Mouse (Mus musculus) cerebellum, adult 2 months (tissue): ENCODE data around the gene 2310034G01Rik. TPM values are rescaled to one million over a fixed set of nuclear protein-coding genes. Genes with fewer than 3 reads are reported as not detected.

Source experiments
- DNase-seq, 2 experiments: peaks; one replicate each; pipeline ENCODE4 v3.0.0; 2021
- H3K27ac ChIP-seq: fragments of 200-500 bp; 2 replicates; pipeline ENCODE4 v1.5.1; 2012; ENCODE audit warnings: low read length, control low read depth, inconsistent platforms; ENCODE audit not compliant: insufficient read depth
- H3K27me3 ChIP-seq: fragments of 200-500 bp; 2 replicates; pipeline ENCODE4 v1.6.1; 2012; ENCODE audit warnings: inconsistent platforms, mild to moderate bottlenecking, low read length, moderate library complexity; ENCODE audit not compliant: control insufficient read depth, insufficient read depth
- H3K4me1 ChIP-seq: fragments of 200-500 bp; 2 replicates; pipeline ENCODE4 v1.6.1; 2011; ENCODE audit warnings: low read length; ENCODE audit not compliant: control insufficient read depth, insufficient read depth
- H3K4me3 ChIP-seq: fragments of 200-500 bp; replicated peaks from 2 replicates; pipeline ENCODE3; 2011; ENCODE audit warnings: mild to moderate bottlenecking, low read depth, low read length, control low read depth; ENCODE audit not compliant: insufficient read depth
- CTCF ChIP-seq: fragments of 200-500 bp; IDR thresholded peaks from 2 replicates; pipeline ENCODE4 v1.5.1; 2011; ENCODE audit warnings: low read depth, mild to moderate bottlenecking, control low read depth, low read length, moderate library complexity, borderline replicate concordance; ENCODE audit not compliant: insufficient read depth
- POLR2A ChIP-seq: fragments of 200-500 bp; IDR thresholded peaks from 2 replicates; pipeline ENCODE4 v1.6.1; 2011; ENCODE audit warnings: low read length, control low read depth, borderline replicate concordance; ENCODE audit not compliant: insufficient read depth
- WGBS: fragments of 180-500 bp; shearing (Covaris S2); methylation state at CpG from one replicate; pipeline ENCODE4 v1.1.7; 2018; 5-methylcytosine and 5-hydroxymethylcytosine counted together
- polyA plus RNA-seq: library from polyadenylated mRNA; depleted of rRNA; stranded (reverse); fragments of >200 nt; gene quantifications from 2 replicates; pipeline ENCODE4 v1.2.3, GENCODE M21; 2012

2310034G01Rik gene
- polyA plus RNA-seq, 1 experiment = 1.7 TPM

DNA sequence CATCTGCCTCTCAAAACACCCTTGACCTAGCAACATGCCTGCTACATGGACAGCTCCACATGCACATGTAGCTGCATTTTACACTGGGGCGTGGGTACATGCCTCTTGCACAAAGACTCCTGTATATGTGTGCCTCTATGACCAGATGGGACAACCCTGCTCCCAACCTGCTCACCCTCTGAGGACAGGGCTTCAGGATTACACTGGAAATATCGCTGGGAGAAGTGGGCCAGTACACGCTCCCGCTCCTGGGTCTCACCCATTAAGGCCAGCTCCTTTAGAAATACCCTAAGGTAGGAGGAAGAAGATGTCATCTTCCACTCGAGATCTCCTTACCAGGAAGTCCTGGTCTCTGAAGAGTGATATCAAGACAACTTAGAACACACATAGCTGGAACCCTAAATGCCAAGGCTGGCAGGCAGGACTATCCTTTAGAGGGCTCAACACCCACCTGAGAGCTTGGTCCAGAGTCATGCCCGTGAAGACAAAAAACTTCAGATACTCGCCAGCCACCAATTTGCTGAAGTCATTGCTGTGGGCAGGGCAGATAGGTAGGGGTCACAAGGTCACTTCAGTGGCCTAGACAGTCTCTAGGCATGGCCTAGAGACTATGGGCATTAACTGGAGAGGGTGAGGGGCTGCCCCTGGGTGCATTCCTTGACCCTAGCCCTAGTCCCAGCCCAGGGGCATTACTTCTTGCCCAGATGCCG, 29.9 kb downstream of the 2310034G01Rik start:
- TF ChIP-seq CTCF = no peak
- TF ChIP-seq POLR2A = no peak
- H3K27me3 ChIP-seq = no peaks in the 10 kb centered on the region
- 82% methylated on average over 8 of the region's 8 CpGs for WGBS
- peaks cover 61% of the 10 kb centered on the region for H3K4me1 ChIP-seq
- peak overlapping the region; percentile 73 for H3K27ac ChIP-seq
- DNase-seq = peak; percentile 29 to 36
- no peak overlapping the region for H3K4me3 ChIP-seq

DNA sequence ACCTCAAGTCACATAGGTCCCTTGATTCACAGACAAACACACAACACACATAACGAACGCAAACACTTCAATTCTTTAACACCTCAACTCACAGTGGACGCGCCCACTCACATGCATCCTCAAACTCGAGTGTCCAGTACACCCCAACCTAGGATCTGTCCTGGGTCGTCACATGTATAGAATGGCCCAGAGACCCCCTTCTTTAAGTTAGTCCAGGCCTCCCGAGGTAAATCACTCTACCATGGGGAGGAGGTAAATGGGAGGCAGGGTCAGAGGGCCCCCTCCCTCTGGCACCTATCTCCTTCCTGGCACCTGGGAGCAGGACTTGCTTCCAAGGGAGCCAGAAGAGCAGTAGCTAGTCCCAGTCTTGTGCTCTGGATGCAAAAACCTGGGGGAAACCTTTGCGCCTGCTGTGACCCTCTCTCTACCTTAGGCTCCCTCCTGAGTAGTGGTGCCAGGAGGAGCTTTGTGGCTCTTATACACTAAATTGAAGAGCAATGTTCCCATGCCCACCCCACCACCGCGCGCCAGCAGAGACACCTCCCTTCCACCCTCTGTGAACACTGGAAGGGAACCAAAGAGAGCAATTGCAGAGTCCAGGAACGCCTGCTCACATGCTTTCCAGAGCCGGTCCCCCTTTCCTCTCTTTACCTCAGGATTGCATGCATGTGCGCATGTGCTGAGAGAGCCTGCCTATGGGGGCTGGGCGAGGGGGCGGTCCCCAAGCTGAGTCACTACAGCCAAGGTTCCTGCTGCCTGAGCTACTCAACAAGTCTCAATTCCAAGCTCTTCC, 31.3 kb downstream of the 2310034G01Rik start:
- peak; percentile 67 to 77 for DNase-seq
- H3K4me1 ChIP-seq = peaks cover 54% of the 10 kb centered on the region
- TF ChIP-seq POLR2A (no peak), CTCF (no peak)
- no peak overlapping the region for H3K27ac ChIP-seq
- 24% methylated on average over 16 of the region's 16 CpGs for WGBS
- no peaks in the 10 kb centered on the region for H3K27me3 ChIP-seq
- H3K4me3 ChIP-seq = peak overlapping the region; percentile 15

DNA sequence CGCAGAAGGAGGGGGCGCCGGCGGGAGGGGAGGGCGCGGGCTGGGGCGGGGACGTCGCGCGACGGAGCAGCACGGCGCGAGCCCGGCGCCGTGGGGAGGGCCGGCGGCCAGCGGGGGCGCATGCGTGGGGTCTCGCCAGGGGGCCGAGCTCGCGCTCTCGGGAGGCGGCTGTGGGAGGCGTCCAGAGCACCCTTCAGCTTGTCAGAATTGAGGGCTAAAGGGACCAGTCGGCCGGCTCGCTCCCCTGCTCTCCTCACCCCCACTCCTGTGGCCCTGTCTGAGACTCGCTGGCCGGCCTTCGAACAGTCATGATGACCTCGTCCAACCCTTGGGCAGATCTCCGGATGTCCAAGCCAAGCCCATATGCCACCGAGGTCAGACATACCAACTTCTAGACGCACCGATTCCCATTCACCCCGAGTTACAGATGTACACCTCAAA, 32.1 kb downstream of the 2310034G01Rik start:
- TF ChIP-seq CTCF (no peak), POLR2A (no peak)
- H3K4me1 ChIP-seq = peaks cover 51% of the 10 kb centered on the region
- no peaks in the 10 kb centered on the region for H3K27me3 ChIP-seq
- no peak overlapping the region; the same call in 1 of the 2 replicates for H3K27ac ChIP-seq
- peak overlapping the region; percentile 15 for H3K4me3 ChIP-seq
- WGBS = 1% methylated on average over 34 of the region's 42 CpGs
- peak; percentile 50 to 53 for DNase-seq

DNA sequence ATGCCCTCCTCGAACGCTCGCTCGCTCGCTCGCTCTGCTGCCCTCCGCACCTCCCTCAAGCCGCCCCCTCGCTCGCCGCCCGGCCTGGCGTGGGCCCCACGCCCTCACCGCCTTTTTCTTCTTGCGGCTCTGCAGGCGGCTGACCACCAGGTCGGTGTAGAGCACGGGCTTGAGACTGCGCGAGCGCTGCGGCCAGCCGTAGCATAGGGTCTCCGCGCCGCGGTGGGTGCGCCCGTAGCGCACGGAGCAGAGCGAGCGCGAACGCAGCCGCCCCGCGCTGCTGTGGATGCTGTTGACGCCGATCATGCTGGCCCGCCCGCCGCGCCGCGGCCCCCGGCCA, 32.6 kb downstream of the 2310034G01Rik start:
- Histone ChIP-seq H3K4me1 (peaks cover 45% of the 10 kb centered on the region), H3K27me3 (no peaks in the 10 kb centered on the region), H3K27ac (peak overlapping the region; percentile 8; the same call in 1 of the 2 replicates), H3K4me3 (peak overlapping the region; percentile 60)
- DNase-seq = peak; percentile 14 to 35
- TF ChIP-seq POLR2A (no peak), CTCF (no peak)
- under 1% methylated on average over 48 of the region's 48 CpGs for WGBS

DNA sequence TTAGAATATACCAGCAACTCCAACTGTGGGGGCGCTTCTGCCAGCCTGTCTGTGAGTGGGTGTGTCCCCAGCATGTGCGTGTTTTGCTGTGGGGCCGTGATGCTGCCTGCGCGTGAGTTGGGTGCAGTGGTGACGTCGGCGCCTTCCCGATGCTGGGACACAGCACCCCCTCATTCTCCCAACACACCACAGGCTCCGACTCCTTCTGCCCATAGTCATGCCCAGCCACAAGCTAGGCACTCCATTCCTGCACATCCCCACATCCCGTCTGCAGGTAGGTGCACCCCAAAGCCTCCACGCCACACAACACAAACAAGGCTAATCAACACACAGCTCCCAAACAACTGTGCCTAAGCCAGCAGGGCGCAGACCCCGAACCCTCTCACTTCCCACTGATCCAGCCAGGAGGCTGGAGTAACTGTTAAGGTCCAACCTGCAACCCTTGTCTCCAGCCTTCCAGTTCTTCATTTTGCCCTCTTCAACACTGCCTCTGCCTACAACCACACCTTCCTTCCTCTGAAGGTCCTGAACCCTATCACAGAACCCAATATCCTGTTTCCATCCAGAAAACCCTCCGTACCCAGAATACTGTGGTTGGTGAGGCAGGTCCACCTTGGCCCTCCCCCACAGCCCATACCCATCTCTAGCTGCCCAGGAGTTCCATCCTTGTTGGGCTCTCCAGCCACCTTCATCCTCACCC, 33.1 kb downstream of the 2310034G01Rik start:
- H3K27me3 ChIP-seq = no peaks in the 10 kb centered on the region
- H3K4me1 ChIP-seq = peaks cover 40% of the 10 kb centered on the region

DNA sequence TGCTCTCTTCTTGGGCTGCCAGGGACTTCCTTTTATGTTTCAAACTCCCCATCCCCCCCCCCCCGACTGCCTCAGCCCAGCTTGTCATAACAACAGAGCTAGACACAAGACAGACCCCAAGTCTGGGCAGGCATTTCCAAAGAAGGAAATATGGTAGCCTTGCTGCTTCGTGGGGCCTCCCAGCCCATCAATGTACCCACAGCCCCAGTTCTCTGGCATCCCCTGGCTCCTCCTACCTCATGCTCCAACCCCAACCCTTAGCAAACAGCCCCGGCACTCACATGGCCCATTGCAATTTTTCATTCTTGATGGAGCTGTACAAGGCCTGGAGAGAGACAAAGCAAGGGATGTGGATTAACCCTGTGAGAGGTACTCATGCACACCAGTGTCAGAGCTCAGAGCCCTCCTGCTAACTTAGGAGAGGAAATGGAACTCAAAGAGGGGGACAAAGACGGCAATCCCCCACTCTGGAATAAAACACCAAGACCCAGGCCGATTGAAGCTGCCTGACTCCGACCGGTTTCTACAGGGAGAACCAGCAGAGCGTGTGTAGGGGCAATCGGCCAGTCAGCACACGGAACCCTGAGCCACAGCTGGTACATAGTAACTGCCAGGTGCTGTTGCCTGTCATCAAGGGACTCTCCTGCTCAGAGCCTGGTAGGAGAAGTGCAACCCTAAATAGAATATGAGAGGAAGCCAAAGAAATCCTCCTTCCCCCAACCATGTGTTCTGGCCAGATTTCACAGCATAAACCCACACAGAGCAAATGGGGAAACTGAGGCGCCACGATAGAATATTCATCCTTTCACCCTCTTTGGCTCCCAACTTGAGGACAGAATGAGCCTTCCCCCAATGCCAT, 34.1 kb downstream of the 2310034G01Rik start:
- Histone ChIP-seq H3K27ac (no peak overlapping the region), H3K4me1 (peaks cover 32% of the 10 kb centered on the region), H3K27me3 (no peaks in the 10 kb centered on the region), H3K4me3 (no peak overlapping the region)
- 51% methylated on average over 12 of the region's 12 CpGs for WGBS
- TF ChIP-seq CTCF (no peak), POLR2A (no peak)
- peak in 1 of 2 experiments; percentile 8 for DNase-seq

More for the DNA sequence above, 33.1 kb downstream of the 2310034G01Rik start:
- DNase-seq = peak; percentile 23 to 26
- TF ChIP-seq CTCF (no peak), POLR2A (no peak)
- Histone ChIP-seq H3K27ac (peak overlapping the region; percentile 8; the same call in 1 of the 2 replicates), H3K4me3 (peak overlapping the region; percentile 60)
- 55% methylated on average over 15 of the region's 15 CpGs for WGBS
